Mouse (Mus musculus): Measurements from ENCODE around the gene Chd1l. TPM values are rescaled to one million over a fixed set of nuclear protein-coding genes. Genes with fewer than 3 reads are reported as not detected.

Chd1l gene
- polyA plus RNA-seq, 1 experiment from 2014 or later, result 8.9 TPM

GRCm38 (mm10) chr3:97600050-97600832 lies 9.8 kb downstream of the Chd1l start:
- no peaks in the 10 kb centered on the region for H3K4me1 ChIP-seq (replicated peaks; ENCODE audit: control insufficient read depth, insufficient read depth)
- ATAC-seq (ENCODE audit: low FRiP score, low TSS enrichment), result no peak
- no peak for TF ChIP-seq EP300 (optimal IDR thresholded peaks at IDR 0.05)
- TF ChIP-seq CTCF (IDR thresholded peaks at IDR 0.05; ENCODE audit: low read depth), result no peak
- H3K9ac ChIP-seq (ENCODE audit: low read length), result no peak overlapping the region
- H3K27me3 ChIP-seq (ENCODE audit: control insufficient read depth, insufficient read depth, low read length), result no peaks in the 10 kb centered on the region
- no peak overlapping the region for H3K4me3 ChIP-seq (ENCODE audit: low read depth, low read length)
- H3K4me2 ChIP-seq (replicated peaks; ENCODE audit: low read depth), result no peak overlapping the region
- no peaks in the 10 kb centered on the region for H3K36me3 ChIP-seq (ENCODE audit: control insufficient read depth, insufficient read depth, low read length)
- no peak for DNase-seq (ENCODE audit: low spot score)
- no peak overlapping the region for H3K27ac ChIP-seq (replicated peaks)
- no peaks in the 10 kb centered on the region for H3K9me3 ChIP-seq (ENCODE audit: control insufficient read depth, low read length)
- 95% methylated on average over 3 of the region's 3 CpGs for WGBS

GRCm38 (mm10) chr3:97596796-97597195 lies 13.2 kb downstream of the Chd1l start:
- WGBS, result 41% methylated on average over 8 of the region's 8 CpGs
- TF ChIP-seq CTCF (IDR thresholded peaks at IDR 0.05; ENCODE audit: low read depth) (no peak), EP300 (optimal IDR thresholded peaks at IDR 0.05) (no peak)

GRCm38 (mm10) chr3:97595066-97595465 lies 14.9 kb downstream of the Chd1l start:
- H3K9ac ChIP-seq (ENCODE audit: low read length), result no peak overlapping the region
- no peak overlapping the region for H3K4me3 ChIP-seq (ENCODE audit: low read depth, low read length)
- ATAC-seq (ENCODE audit: low FRiP score, low TSS enrichment), result no peak
- no peaks in the 10 kb centered on the region for H3K27me3 ChIP-seq (ENCODE audit: control insufficient read depth, insufficient read depth, low read length)
- WGBS, result 81% methylated on average over 6 of the region's 6 CpGs
- TF ChIP-seq EP300 (optimal IDR thresholded peaks at IDR 0.05) (no peak), CTCF (IDR thresholded peaks at IDR 0.05; ENCODE audit: low read depth) (no peak)
- no peaks in the 10 kb centered on the region for H3K36me3 ChIP-seq (ENCODE audit: control insufficient read depth, insufficient read depth, low read length)
- no peaks in the 10 kb centered on the region for H3K9me3 ChIP-seq (ENCODE audit: control insufficient read depth, low read length)
- DNase-seq (ENCODE audit: low spot score), result no peak
- no peak overlapping the region for H3K4me2 ChIP-seq (replicated peaks; ENCODE audit: low read depth)
- H3K4me1 ChIP-seq (replicated peaks; ENCODE audit: control insufficient read depth, insufficient read depth), result no peaks in the 10 kb centered on the region
- H3K27ac ChIP-seq (replicated peaks), result no peak overlapping the region

More at GRCm38 (mm10) chr3:97596796-97597195, 13.2 kb downstream of the Chd1l start:
- no peaks in the 10 kb centered on the region for H3K27me3 ChIP-seq (ENCODE audit: control insufficient read depth, insufficient read depth, low read length)
- H3K36me3 ChIP-seq (ENCODE audit: control insufficient read depth, insufficient read depth, low read length), result no peaks in the 10 kb centered on the region
- no peak overlapping the region for H3K27ac ChIP-seq (replicated peaks)
- no peak overlapping the region for H3K4me2 ChIP-seq (replicated peaks; ENCODE audit: low read depth)
- no peaks in the 10 kb centered on the region for H3K9me3 ChIP-seq (ENCODE audit: control insufficient read depth, low read length)
- ATAC-seq (ENCODE audit: low FRiP score, low TSS enrichment) (peak; percentile 84), DNase-seq (ENCODE audit: low spot score) (no peak)
- no peak overlapping the region for H3K9ac ChIP-seq (ENCODE audit: low read length)
- H3K4me1 ChIP-seq (replicated peaks; ENCODE audit: control insufficient read depth, insufficient read depth), result no peaks in the 10 kb centered on the region
- no peak overlapping the region for H3K4me3 ChIP-seq (ENCODE audit: low read depth, low read length)

GRCm38 (mm10) chr3:97594140-97594539 lies 15.9 kb downstream of the Chd1l start:
- Histone ChIP-seq H3K4me1 (replicated peaks; ENCODE audit: control insufficient read depth, insufficient read depth) (no peaks in the 10 kb centered on the region), H3K36me3 (ENCODE audit: control insufficient read depth, insufficient read depth, low read length) (no peaks in the 10 kb centered on the region), H3K27ac (replicated peaks) (no peak overlapping the region), H3K9ac (ENCODE audit: low read length) (no peak overlapping the region), H3K9me3 (ENCODE audit: control insufficient read depth, low read length) (no peaks in the 10 kb centered on the region), H3K4me2 (replicated peaks; ENCODE audit: low read depth) (no peak overlapping the region), H3K4me3 (ENCODE audit: low read depth, low read length) (no peak overlapping the region), H3K27me3 (ENCODE audit: control insufficient read depth, insufficient read depth, low read length) (no peaks in the 10 kb centered on the region)
- ATAC-seq (ENCODE audit: low FRiP score, low TSS enrichment) (no peak), DNase-seq (ENCODE audit: low spot score) (no peak)
- TF ChIP-seq CTCF (IDR thresholded peaks at IDR 0.05; ENCODE audit: low read depth) (no peak), EP300 (optimal IDR thresholded peaks at IDR 0.05) (no peak)
- WGBS, result 87% methylated on average over 13 of the region's 13 CpGs

DNA sequence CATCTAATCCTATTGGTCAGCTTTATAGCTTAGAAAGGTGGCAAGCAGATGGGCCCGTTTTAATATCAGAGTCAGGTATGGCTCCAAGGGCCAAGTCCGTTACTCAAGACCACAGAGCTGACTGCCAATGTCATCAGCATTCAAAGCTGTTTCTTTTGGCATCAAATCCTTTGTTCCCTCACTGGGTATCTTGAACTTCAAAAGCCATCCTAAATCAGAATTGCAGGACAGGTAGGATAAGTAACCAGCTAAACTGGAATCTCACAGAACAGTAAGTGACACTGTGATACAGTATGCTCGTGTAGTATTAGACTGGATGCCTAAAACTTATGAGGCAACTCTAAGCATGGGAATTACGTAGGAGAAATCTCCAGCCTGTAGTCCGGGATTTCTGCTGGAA lies 16.9 kb downstream of the Chd1l start:
- no peaks in the 10 kb centered on the region for H3K9me3 ChIP-seq (ENCODE audit: control insufficient read depth, low read length)
- DNase-seq (ENCODE audit: low spot score) (no peak), ATAC-seq (ENCODE audit: low FRiP score, low TSS enrichment) (no peak)
- H3K27ac ChIP-seq (replicated peaks), result no peak overlapping the region
- H3K4me3 ChIP-seq (ENCODE audit: low read depth, low read length), result no peak overlapping the region
- no peak overlapping the region for H3K9ac ChIP-seq (ENCODE audit: low read length)
- WGBS, result 95% methylated on average over 5 of the region's 5 CpGs
- H3K27me3 ChIP-seq (ENCODE audit: control insufficient read depth, insufficient read depth, low read length), result no peaks in the 10 kb centered on the region
- TF ChIP-seq EP300 (optimal IDR thresholded peaks at IDR 0.05) (no peak), CTCF (IDR thresholded peaks at IDR 0.05; ENCODE audit: low read depth) (no peak)
- no peak overlapping the region for H3K4me2 ChIP-seq (replicated peaks; ENCODE audit: low read depth)
- no peaks in the 10 kb centered on the region for H3K36me3 ChIP-seq (ENCODE audit: control insufficient read depth, insufficient read depth, low read length)
- H3K4me1 ChIP-seq (replicated peaks; ENCODE audit: control insufficient read depth, insufficient read depth), result no peaks in the 10 kb centered on the region

GRCm38 (mm10) chr3:97590699-97591098 lies 19.3 kb downstream of the Chd1l start:
- Histone ChIP-seq H3K27me3 (ENCODE audit: control insufficient read depth, insufficient read depth, low read length) (no peaks in the 10 kb centered on the region), H3K4me2 (replicated peaks; ENCODE audit: low read depth) (no peak overlapping the region), H3K4me3 (ENCODE audit: low read depth, low read length) (no peak overlapping the region), H3K4me1 (replicated peaks; ENCODE audit: control insufficient read depth, insufficient read depth) (no peaks in the 10 kb centered on the region), H3K9me3 (ENCODE audit: control insufficient read depth, low read length) (no peaks in the 10 kb centered on the region), H3K36me3 (ENCODE audit: control insufficient read depth, insufficient read depth, low read length) (no peaks in the 10 kb centered on the region), H3K9ac (ENCODE audit: low read length) (no peak overlapping the region), H3K27ac (replicated peaks) (no peak overlapping the region)
- ATAC-seq (ENCODE audit: low FRiP score, low TSS enrichment), result no peak
- TF ChIP-seq EP300 (optimal IDR thresholded peaks at IDR 0.05), result no peak
- no peak for TF ChIP-seq CTCF (IDR thresholded peaks at IDR 0.05; ENCODE audit: low read depth)
- WGBS, result 79% methylated on average over 8 of the region's 8 CpGs
- DNase-seq (ENCODE audit: low spot score), result no peak
